Mouse (Mus musculus): Measurements from ENCODE around the gene Sntg2.

Sntg2 gene

GRCm38 (mm10) chr12:30272242-30272985, 100.8 kb downstream of the Sntg2 start:
- DNase-seq: no peak

GRCm38 (mm10) chr12:30264206-30264605, 109.0 kb downstream of the Sntg2 start:
- DNase-seq: no peak

GRCm38 (mm10) chr12:30261187-30261586, 112.0 kb downstream of the Sntg2 start:
- no peak for DNase-seq

GRCm38 (mm10) chr12:30258641-30259040, 114.5 kb downstream of the Sntg2 start:
- no peak for DNase-seq

GRCm38 (mm10) chr12:30257664-30258063, 115.5 kb downstream of the Sntg2 start:
- no peak for DNase-seq

- DNase-seq: no peak
These were observed 117.0 kb downstream of the Sntg2 start for GRCm38 (mm10) chr12:30256207-30256606.

- DNase-seq: no peak
These were observed 118.6 kb downstream of the Sntg2 start for GRCm38 (mm10) chr12:30254581-30254980.

- no peak for DNase-seq
These were observed 120.8 kb downstream of the Sntg2 start for GRCm38 (mm10) chr12:30252381-30252780.

GRCm38 (mm10) chr12:30251283-30251829, 121.8 kb downstream of the Sntg2 start:
- no peak for DNase-seq

- DNase-seq: no peak
These were observed 124.1 kb downstream of the Sntg2 start for GRCm38 (mm10) chr12:30249068-30249467.

GRCm38 (mm10) chr12:30246286-30246945, 126.8 kb downstream of the Sntg2 start:
- DNase-seq: peak; percentile 21

GRCm38 (mm10) chr12:30244194-30244593, 129.0 kb downstream of the Sntg2 start:
- no peak for DNase-seq

- no peak for DNase-seq
These were observed 132.3 kb downstream of the Sntg2 start for GRCm38 (mm10) chr12:30240891-30241290.

- no peak for DNase-seq
These were observed 138.2 kb downstream of the Sntg2 start for GRCm38 (mm10) chr12:30234940-30235339.

- DNase-seq: no peak
These were observed 145.2 kb downstream of the Sntg2 start for GRCm38 (mm10) chr12:30228004-30228403.

GRCm38 (mm10) chr12:30226247-30226646, 146.9 kb downstream of the Sntg2 start:
- no peak for DNase-seq

- no peak for DNase-seq
These were observed 156.3 kb downstream of the Sntg2 start for GRCm38 (mm10) chr12:30216762-30217441.

GRCm38 (mm10) chr12:30214761-30215160, 158.4 kb downstream of the Sntg2 start:
- no peak for DNase-seq

- no peak for DNase-seq
These were observed 162.8 kb downstream of the Sntg2 start for GRCm38 (mm10) chr12:30210388-30210787.

- no peak for DNase-seq
These were observed 164.6 kb downstream of the Sntg2 start for GRCm38 (mm10) chr12:30208527-30208926.

- DNase-seq: no peak
These were observed 165.1 kb downstream of the Sntg2 start for GRCm38 (mm10) chr12:30208087-30208486.

- no peak for DNase-seq
These were observed 168.7 kb downstream of the Sntg2 start for GRCm38 (mm10) chr12:30204457-30204856.

- DNase-seq: no peak
These were observed 170.4 kb downstream of the Sntg2 start for GRCm38 (mm10) chr12:30202763-30203162.

- no peak for DNase-seq
These were observed 172.1 kb downstream of the Sntg2 start for GRCm38 (mm10) chr12:30201031-30201430.

Measured in cerebellum, adult 11-12 months (tissue).